Mouse (Mus musculus) kidney, adult 2 months (tissue): ENCODE data around the gene Osbpl3.

Source experiments
- CTCF ChIP-seq: fragments of 200-500 bp; conservative IDR thresholded peaks from 2 replicates; pipeline ENCODE4 v1.5.1; 2011; ENCODE audit warnings: low read depth, mild to moderate bottlenecking, control low read depth, low read length, moderate library complexity, mixed read lengths; ENCODE audit not compliant: insufficient read depth, insufficient read length
- POLR2A ChIP-seq: fragments of 200-500 bp; IDR thresholded peaks from one replicate; pipeline ENCODE4 v1.6.1; 2011; ENCODE audit warnings: low read depth, low read length, control low read depth

- TF ChIP-seq POLR2A (no peak), CTCF (no peak)
These were observed 705 bp upstream of the Osbpl3 start for GRCm38 (mm10) chr6:50456706-50457105.
